Mouse (Mus musculus) liver (tissue): ENCODE results near the gene Zfp653.

Experiments
- DNase-seq: peaks from one replicate; pipeline ENCODE4 v3.0.0-alpha.2; 2020; ENCODE audit warnings: mixed read lengths

The Zfp653 gene

DNA sequence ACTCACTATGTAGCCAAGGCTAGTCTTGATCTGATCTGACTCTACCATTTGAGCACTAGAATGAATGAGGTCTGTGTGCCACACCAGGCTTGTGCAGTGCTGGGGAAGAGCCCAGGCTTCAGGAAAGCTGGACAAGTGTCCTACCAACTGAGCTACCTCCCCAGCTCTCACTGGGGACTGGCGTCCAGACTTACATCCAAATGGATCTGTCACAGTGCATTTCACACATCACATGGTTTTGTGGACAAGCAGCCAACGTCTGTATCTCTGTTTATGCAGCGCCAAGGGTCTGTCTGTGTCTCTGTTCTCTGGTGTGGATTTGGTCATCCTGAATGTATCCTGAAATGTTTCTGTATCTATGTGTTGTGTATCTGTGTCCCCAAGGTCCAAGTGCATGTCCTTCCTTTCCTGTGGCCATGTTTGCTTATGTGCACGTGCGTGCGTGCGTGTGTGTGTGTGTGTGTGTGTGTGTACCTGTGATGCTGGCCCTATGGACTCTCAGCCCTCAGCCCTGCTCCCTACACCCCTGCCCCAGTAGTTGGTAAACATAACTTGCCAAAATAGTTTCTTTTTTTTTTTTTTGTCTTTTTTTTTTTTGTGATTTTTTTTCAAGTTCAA is 53.9 kb downstream of the Zfp653 start:
- DNase-seq, result no peak

DNA sequence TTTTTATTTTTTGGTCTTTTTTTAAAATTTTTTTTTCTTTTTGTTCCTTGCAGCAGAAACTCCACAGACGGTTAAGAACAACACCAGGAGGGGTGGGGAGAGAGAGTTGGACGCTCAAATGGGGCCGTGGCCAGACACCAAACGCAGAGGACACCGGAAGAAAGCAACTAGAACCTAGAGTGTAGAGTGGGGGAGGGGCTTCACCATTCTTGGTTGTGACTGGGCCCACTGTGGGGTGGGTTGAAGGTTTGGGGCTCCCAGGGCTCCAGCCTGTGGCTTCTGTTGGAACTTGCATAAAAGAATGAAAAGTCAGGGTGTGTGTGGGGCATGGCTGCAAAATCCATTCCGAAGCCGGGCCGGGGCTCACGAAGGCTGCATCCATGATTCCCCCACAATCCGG is 54.9 kb downstream of the Zfp653 start:
- DNase-seq, result no peak

DNA sequence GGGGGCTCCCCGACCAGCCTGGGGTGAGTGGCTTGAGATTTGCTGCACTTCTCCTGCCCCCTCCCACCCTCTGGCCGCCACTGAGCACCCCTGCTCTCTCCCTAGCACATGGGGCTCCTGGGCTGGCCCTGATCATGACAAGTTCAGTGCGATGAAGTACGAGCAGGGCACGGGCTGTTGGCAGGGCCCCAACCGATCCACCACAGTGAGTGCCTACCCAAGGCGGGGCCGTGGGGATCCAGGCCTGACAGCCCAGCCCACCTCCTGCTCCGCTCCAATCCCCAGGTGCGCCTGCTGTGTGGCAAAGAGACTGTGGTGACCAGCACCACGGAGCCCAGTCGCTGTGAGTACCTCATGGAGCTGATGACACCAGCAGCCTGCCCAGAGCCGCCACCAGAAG is 58.4 kb downstream of the Zfp653 start:
- DNase-seq, result no peak

DNA sequence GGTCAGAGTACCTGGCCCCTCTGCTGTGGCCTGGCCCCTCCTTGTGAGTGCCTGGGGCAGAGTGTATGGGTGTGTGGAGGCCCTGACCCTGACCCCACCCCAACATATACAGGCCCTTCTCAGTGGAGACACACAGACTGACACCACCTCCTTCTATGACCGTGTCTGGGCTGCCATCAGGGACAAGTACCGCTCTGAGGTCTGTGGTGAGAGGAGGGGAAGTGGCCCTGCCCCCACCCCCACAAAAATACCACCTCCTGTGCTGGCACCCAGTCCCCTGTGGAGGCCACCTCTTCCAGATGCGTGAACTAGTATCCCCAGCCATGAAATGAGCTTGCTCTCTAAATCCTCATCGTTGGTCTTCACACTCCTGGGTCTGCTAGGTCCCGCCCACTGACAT is 60.1 kb downstream of the Zfp653 start:
- no peak for DNase-seq
